16 mouse cellular contexts compared by ENCODE assay signal in genomic region chr19:42384981-42385598, GRCm38 (mm10). TPM values are rescaled to one million over a fixed set of nuclear protein-coding genes. Genes with fewer than 3 reads are reported as not detected.
A peak's percentile ranks its signal among the peaks of the same experiment; 100 is the strongest.
DNase-seq lines count a peak whose midpoint lies in the region; ATAC-seq and TF ChIP-seq lines count a peak whose summit lies in the region.
"Had no signal": no experiment of that assay in that cellular context is flagged by ENCODE, and none has a peak within 500 bp of the region (broad histone marks: within the 10 kb centered on the region; RNA-seq: fewer than 3 reads in every experiment).

No protein-coding gene starts in this region.

- H3K4me2 ChIP-seq in forebrain, embryonic 15.5 days (replicated peaks): peak overlapping the region; percentile 29
- peak overlapping the region; percentile 33 for H3K4me2 ChIP-seq in midbrain, embryonic 11.5 days
- H3K4me2 ChIP-seq: heart, embryonic 15.5 days had no signal

- no peak overlapping the region for H3K27ac ChIP-seq in forebrain, embryonic 15.5 days (replicated peaks)
- H3K27ac ChIP-seq in midbrain, embryonic 11.5 days (ENCODE audit: low read depth, low read length): no peak overlapping the region
- H3K27ac ChIP-seq in thymus, adult 2 months (ENCODE audit: control insufficient read depth, insufficient read depth, low read length): no peak overlapping the region
- H3K27ac ChIP-seq: heart, embryonic 15.5 days had no signal

- no peaks in the 10 kb centered on the region for H3K36me3 ChIP-seq in forebrain, embryonic 15.5 days
- H3K36me3 ChIP-seq in midbrain, embryonic 11.5 days (ENCODE audit: control insufficient read depth, insufficient read depth, low read length): no peaks in the 10 kb centered on the region
- no peaks in the 10 kb centered on the region for H3K36me3 ChIP-seq in thymus, adult 2 months (ENCODE audit: control insufficient read depth, insufficient read depth, low read length)
- H3K36me3 ChIP-seq: heart, embryonic 15.5 days had no signal

- H3K9me3 ChIP-seq in forebrain, embryonic 15.5 days: no peaks in the 10 kb centered on the region
- no peaks in the 10 kb centered on the region for H3K9me3 ChIP-seq in midbrain, embryonic 11.5 days (ENCODE audit: control insufficient read depth, low read length)
- H3K9me3 ChIP-seq: heart, embryonic 15.5 days; megakaryocyte, embryonic 14.5 days had no signal

- DNase-seq in frontal cortex, postnatal 14 days (ENCODE audit: low spot score in 2 of 2): no peak
- DNase-seq in midbrain, embryonic 11.5 days (ENCODE audit: low spot score, missing footprints): no peak
- peak; percentile 59 for DNase-seq in retina, postnatal 1 day
- no peak for DNase-seq in layer of hippocampus, postnatal 14 days (ENCODE audit: low spot score in 2 of 2)
- no peak for DNase-seq in thymus, adult 2 months
- no peak for DNase-seq in adrenal gland, postnatal 4 days (ENCODE audit: low spot score in 2 of 2)
- DNase-seq: adrenal gland, adult 8-10 months; embryo, embryonic 11 days; gastrocnemius, postnatal 36 days; kidney, adult 2 months; liver, postnatal 0 days; spleen, adult 18-20 months had no signal

- H3K9ac ChIP-seq in forebrain, embryonic 15.5 days (replicated peaks): 0 out of 2 replicates have a peak overlapping the region, but pooled peaks have one; percentile 3
- no peak overlapping the region for H3K9ac ChIP-seq in midbrain, embryonic 11.5 days (ENCODE audit: low read length)
- H3K9ac ChIP-seq: heart, embryonic 15.5 days; liver, postnatal 0 days had no signal

- H3K4me3 ChIP-seq in forebrain, embryonic 15.5 days: no peak overlapping the region
- H3K4me3 ChIP-seq in midbrain, embryonic 11.5 days (ENCODE audit: low read depth, low read length): no peak overlapping the region
- no peak overlapping the region for H3K4me3 ChIP-seq in thymus, adult 2 months (ENCODE audit: control insufficient read depth, insufficient read depth, low read length)
- H3K4me3 ChIP-seq: heart, embryonic 15.5 days; megakaryocyte, embryonic 14.5 days had no signal

- ATAC-seq in frontal cortex, adult (ENCODE audit: low TSS enrichment): peak; percentile 14
- ATAC-seq in forebrain, embryonic 15.5 days (replicated peaks): 0 out of 2 replicates have a peak, but pooled peaks have one; percentile 30
- peak; percentile 49 for ATAC-seq in midbrain, embryonic 11.5 days (ENCODE audit: low FRiP score)
- ATAC-seq: liver, postnatal 0 days had no signal

- 6% methylated on average over 15 of the region's 15 CpGs for WGBS in forebrain, embryonic 15.5 days
- WGBS in midbrain, embryonic 11.5 days: 8% methylated on average over 15 of the region's 15 CpGs
- WGBS in thymus, adult 2 months: 33% methylated on average over 15 of the region's 15 CpGs

- 0 out of 2 replicates have a peak, but pooled peaks cover 4% of the 10 kb centered on the region for H3K27me3 ChIP-seq in forebrain, embryonic 15.5 days
- no peaks in the 10 kb centered on the region for H3K27me3 ChIP-seq in midbrain, embryonic 11.5 days (ENCODE audit: control insufficient read depth, insufficient read depth, low read length)
- H3K27me3 ChIP-seq in thymus, adult 2 months (ENCODE audit: control insufficient read depth, insufficient read depth, low read length): no peaks in the 10 kb centered on the region; the same call in 1 of the 2 replicates

- TF ChIP-seq CTCF in thymus, adult 2 months (IDR thresholded peaks at IDR 0.05; ENCODE audit: borderline replicate concordance, control insufficient read depth, extremely low read depth, insufficient read depth, low read length, poor library complexity): no peak

- no peak for TF ChIP-seq POLR2A in thymus, adult 2 months (IDR thresholded peaks at IDR 0.05; ENCODE audit: control insufficient read depth, extremely low read depth, insufficient read depth, low read length, poor library complexity)

- H3K4me1 ChIP-seq in forebrain, embryonic 15.5 days: peaks cover 24% of the 10 kb centered on the region
- H3K4me1 ChIP-seq in midbrain, embryonic 11.5 days (ENCODE audit: control insufficient read depth, insufficient read depth, low read length): peaks cover 14% of the 10 kb centered on the region
- H3K4me1 ChIP-seq in thymus, adult 2 months (replicated peaks; ENCODE audit: control insufficient read depth, insufficient read depth, low read length): no peaks in the 10 kb centered on the region
- H3K4me1 ChIP-seq: heart, embryonic 15.5 days; megakaryocyte, embryonic 14.5 days had no signal

RNA-seq across cellular contexts. Expression of gene Crtac1, which starts 46.5 kb away (rescaled TPM):
- polyA plus RNA-seq in forebrain, embryonic 15.5 days (2015; fragmentation: Nextera tagmentation; extraction: Ambion mirVana): 20.4 TPM in 2 replicates
- 3.3 and 4.4 TPM in 2 replicates for polyA plus RNA-seq in midbrain, embryonic 11.5 days (2014; fragmentation: Nextera tagmentation; extraction: Ambion mirVana)
- total RNA-seq in layer of hippocampus, postnatal 14 days (2021): 10 to 100 TPM; 96.5 to 99.8 TPM
- polyA plus RNA-seq in thymus, adult 2 months (2012; rRNA removed): 0.64 and 1.1 TPM in 2 replicates
- total RNA-seq in adrenal gland, postnatal 4 days (2021): 1 to 10 TPM; 2.6 to 3.9 TPM
